Mouse (Mus musculus): Measurements from ENCODE around the gene Gm49388.
A peak's percentile ranks its signal among the peaks of the same experiment; 100 is the strongest.

GRCm38 (mm10) chr7:127776878-127777473, 8.4 kb upstream of the Gm49388 start:
- TF ChIP-seq POLR2A (IDR thresholded peaks at IDR 0.05; ENCODE audit: low read depth, low read length) (peak; percentile 76), CTCF (IDR thresholded peaks at IDR 0.05; ENCODE audit: borderline replicate concordance, insufficient read depth, low read length) (no peak)

Data from embryonic fibroblast, embryonic 13.5 days (primary cell).